ENCODE assay signal across 8 mouse cellular contexts in the genomic region with DNA sequence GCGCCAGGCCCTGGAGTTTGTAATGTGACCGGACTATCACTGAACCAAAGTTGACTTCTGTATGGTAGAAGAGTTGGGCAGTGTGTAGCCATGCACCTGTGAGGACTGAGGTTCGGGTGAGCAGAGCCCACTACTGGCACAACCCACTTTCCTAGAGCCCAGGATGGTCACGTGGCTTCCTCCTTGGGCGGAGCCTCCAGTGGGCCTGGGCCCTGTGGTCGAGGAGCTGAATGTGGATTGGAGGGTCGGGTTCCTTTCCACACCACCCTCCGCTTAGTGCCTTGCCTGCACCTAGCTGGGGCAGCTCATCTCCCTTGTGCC. TPM values are rescaled to one million over a fixed set of nuclear protein-coding genes. Genes with fewer than 3 reads are reported as not detected.
A peak's percentile ranks its signal among the peaks of the same experiment; 100 is the strongest.
DNase-seq lines count a peak whose midpoint lies in the region; ATAC-seq and TF ChIP-seq lines count a peak whose summit lies in the region.

No protein-coding gene starts in this region.

- 1% methylated on average over 8 of the region's 8 CpGs for WGBS in heart, embryonic 11.5 days (ENCODE audit: insufficient replicate concordance)
- WGBS in kidney, embryonic 15.5 days = under 1% methylated on average over 8 of the region's 8 CpGs
- WGBS in limb, embryonic 15.5 days = 0% methylated on average over 8 of the region's 8 CpGs
- WGBS in midbrain, postnatal 0 days = under 1% methylated on average over 8 of the region's 8 CpGs

- TF ChIP-seq CTCF in bone marrow macrophage, adult 2 months (IDR thresholded peaks at IDR 0.05; ENCODE audit: low read depth, low read length) = no peak
- no peak for TF ChIP-seq CTCF in embryonic fibroblast, embryonic 13.5 days (IDR thresholded peaks at IDR 0.05; ENCODE audit: borderline replicate concordance, insufficient read depth, low read length)
- no peak for TF ChIP-seq CTCF in midbrain, postnatal 0 days (IDR thresholded peaks at IDR 0.05)

- no peaks in the 10 kb centered on the region for H3K9me3 ChIP-seq in heart, embryonic 11.5 days (replicated peaks; ENCODE audit: control insufficient read depth, low read length)
- no peaks in the 10 kb centered on the region for H3K9me3 ChIP-seq in kidney, embryonic 15.5 days (replicated peaks)
- H3K9me3 ChIP-seq in limb, embryonic 15.5 days = no peaks in the 10 kb centered on the region
- no peaks in the 10 kb centered on the region for H3K9me3 ChIP-seq in midbrain, postnatal 0 days (ENCODE audit: low read length)

- peak; percentile 89 for DNase-seq in A20 (ENCODE audit: low read depth, low spot score)
- DNase-seq in midbrain, postnatal 0 days (ENCODE audit: low spot score) = peak; percentile 94
- DNase-seq in spleen, postnatal 10 days (ENCODE audit: low spot score in 2 of 2) = peak; percentile 63 to 82

- peak overlapping the region; percentile 67 for H3K4me3 ChIP-seq in bone marrow macrophage, adult 2 months (ENCODE audit: insufficient read depth, low read length)
- H3K4me3 ChIP-seq in embryonic fibroblast, embryonic 13.5 days (ENCODE audit: insufficient read depth, low read length) = peak overlapping the region; percentile 42
- H3K4me3 ChIP-seq in heart, embryonic 11.5 days (ENCODE audit: low read depth, low read length) = peak overlapping the region; percentile 43
- peak overlapping the region; percentile 72 for H3K4me3 ChIP-seq in kidney, embryonic 15.5 days (replicated peaks)
- peak overlapping the region; percentile 59 for H3K4me3 ChIP-seq in limb, embryonic 15.5 days
- H3K4me3 ChIP-seq in midbrain, postnatal 0 days (ENCODE audit: low read depth, low read length) = peak overlapping the region; percentile 64

- H3K36me3 ChIP-seq in heart, embryonic 11.5 days (ENCODE audit: control insufficient read depth, insufficient read depth, low read length) = peaks cover 13% of the 10 kb centered on the region
- peaks cover 51% of the 10 kb centered on the region for H3K36me3 ChIP-seq in kidney, embryonic 15.5 days
- H3K36me3 ChIP-seq in limb, embryonic 15.5 days = peaks cover 42% of the 10 kb centered on the region
- H3K36me3 ChIP-seq in midbrain, postnatal 0 days (ENCODE audit: insufficient read depth, low read length) = peaks cover 25% of the 10 kb centered on the region

- no peaks in the 10 kb centered on the region for H3K27me3 ChIP-seq in heart, embryonic 11.5 days (ENCODE audit: control insufficient read depth, insufficient read depth, low read length)
- H3K27me3 ChIP-seq in kidney, embryonic 15.5 days = no peaks in the 10 kb centered on the region
- H3K27me3 ChIP-seq in limb, embryonic 15.5 days = no peaks in the 10 kb centered on the region
- H3K27me3 ChIP-seq in midbrain, postnatal 0 days (ENCODE audit: insufficient read depth, low read length) = no peaks in the 10 kb centered on the region

- TF ChIP-seq POLR2A in bone marrow macrophage, adult 2 months (IDR thresholded peaks at IDR 0.05; ENCODE audit: borderline replicate concordance, low read depth, low read length) = 0 out of 2 replicates have a peak, but pooled peaks have one; percentile 8
- TF ChIP-seq POLR2A in embryonic fibroblast, embryonic 13.5 days (IDR thresholded peaks at IDR 0.05; ENCODE audit: low read depth, low read length) = peak; percentile 84

- H3K27ac ChIP-seq in bone marrow macrophage, adult 2 months (ENCODE audit: insufficient read depth, low read depth, low read length) = peak overlapping the region; percentile 66
- H3K27ac ChIP-seq in embryonic fibroblast, embryonic 13.5 days (ENCODE audit: insufficient read depth, low read length) = peak overlapping the region; percentile 48
- H3K27ac ChIP-seq in heart, embryonic 11.5 days (ENCODE audit: low read depth, low read length) = peak overlapping the region; percentile 85
- H3K27ac ChIP-seq in kidney, embryonic 15.5 days = peak overlapping the region; percentile 100
- H3K27ac ChIP-seq in limb, embryonic 15.5 days = peak overlapping the region; percentile 97
- peak overlapping the region; percentile 92 for H3K27ac ChIP-seq in midbrain, postnatal 0 days (ENCODE audit: low read depth, low read length)

- peak overlapping the region; percentile 71 for H3K9ac ChIP-seq in heart, embryonic 11.5 days (ENCODE audit: low read depth, low read length)
- H3K9ac ChIP-seq in kidney, embryonic 15.5 days = peak overlapping the region; percentile 68
- H3K9ac ChIP-seq in limb, embryonic 15.5 days = peak overlapping the region; percentile 68
- H3K9ac ChIP-seq in midbrain, postnatal 0 days (replicated peaks; ENCODE audit: low read length, poor library complexity, severe bottlenecking) = peak overlapping the region; percentile 76

- H3K4me1 ChIP-seq in bone marrow macrophage, adult 2 months (ENCODE audit: control insufficient read depth, insufficient read depth, low read length) = peaks cover 41% of the 10 kb centered on the region
- H3K4me1 ChIP-seq in embryonic fibroblast, embryonic 13.5 days (ENCODE audit: control insufficient read depth, insufficient read depth, low read length) = peaks cover 13% of the 10 kb centered on the region
- peaks cover 9% of the 10 kb centered on the region for H3K4me1 ChIP-seq in heart, embryonic 11.5 days (ENCODE audit: control insufficient read depth, insufficient read depth, low read length)
- H3K4me1 ChIP-seq in kidney, embryonic 15.5 days = peaks cover 31% of the 10 kb centered on the region
- peaks cover 28% of the 10 kb centered on the region for H3K4me1 ChIP-seq in limb, embryonic 15.5 days
- peaks cover 5% of the 10 kb centered on the region; the same call in 1 of the 2 replicates for H3K4me1 ChIP-seq in midbrain, postnatal 0 days (ENCODE audit: insufficient read depth, low read length)

- H3K4me2 ChIP-seq in heart, embryonic 11.5 days = peak overlapping the region; percentile 69
- peak overlapping the region; percentile 96 for H3K4me2 ChIP-seq in kidney, embryonic 15.5 days
- peak overlapping the region; percentile 80 for H3K4me2 ChIP-seq in limb, embryonic 15.5 days
- peak overlapping the region; percentile 98 for H3K4me2 ChIP-seq in midbrain, postnatal 0 days (ENCODE audit: low read depth, low read length, poor library complexity, severe bottlenecking)

- peak; percentile 75 for ATAC-seq in heart, embryonic 11.5 days (replicated peaks; ENCODE audit: insufficient number of reproducible peaks, low FRiP score, low TSS enrichment)
- ATAC-seq in kidney, embryonic 15.5 days (replicated peaks; ENCODE audit: low FRiP score) = peak; percentile 87
- peak; percentile 77 for ATAC-seq in limb, embryonic 15.5 days (ENCODE audit: insufficient number of reproducible peaks, low FRiP score, low TSS enrichment, low read depth)
- ATAC-seq in midbrain, postnatal 0 days (ENCODE audit: low FRiP score) = peak; percentile 86

RNA-seq across cellular contexts. Expression of a gene that starts 2.1 kb away (rescaled TPM):
- polyA plus RNA-seq in bone marrow macrophage, adult 2 months (2012; ENCODE audit: insufficient read depth, insufficient read length, missing spikeins) = 0.13 TPM in 1 of 2 replicates, not detected in the other
- polyA plus RNA-seq in embryonic fibroblast, embryonic 13.5 days (2011; ENCODE audit: insufficient read length, low read depth, missing spikeins) = 0.65 and 0.87 TPM in 2 replicates
- polyA plus RNA-seq in heart, embryonic 11.5 days (2014; fragmentation: Nextera tagmentation; extraction: Ambion mirVana) = 61.3 and 61.8 TPM in 2 replicates
- polyA plus RNA-seq in kidney, embryonic 15.5 days (2015; fragmentation: Nextera tagmentation; extraction: Ambion mirVana) = 2.3 and 7.6 TPM in 2 replicates
- polyA plus RNA-seq in limb, embryonic 15.5 days (2015; fragmentation: Nextera tagmentation; extraction: Ambion mirVana) = 4.8 and 9.1 TPM in 2 replicates
- total RNA-seq in midbrain, postnatal 0 days (2014; rRNA removed) = 0.28 and 0.60 TPM in 2 replicates
- 0.60 and 0.63 TPM in 2 replicates for polyA plus RNA-seq in midbrain, postnatal 0 days (2015; fragmentation: Nextera tagmentation; extraction: Ambion mirVana)

Comparison
In these comparisons a context has a peak if more than half of its experiments do, and no peak if none do; other contexts are left out.
1. Peak in every context shown above with its lines: DNase-seq, ATAC-seq, H3K4me3 ChIP-seq and H3K27ac ChIP-seq.
2. H3K27ac ChIP-seq: peak in every context shown above with its lines; median percentile 100 in kidney, embryonic 15.5 days; 97 in limb, embryonic 15.5 days; 92 in midbrain, postnatal 0 days; 85 in heart, embryonic 11.5 days; 66 in bone marrow macrophage, adult 2 months; 48 in embryonic fibroblast, embryonic 13.5 days.